12 mouse cellular contexts compared by ENCODE assay signal in genomic region chr14:76731096-76731986, GRCm38 (mm10).
DNase-seq lines count a peak whose midpoint lies in the region; ATAC-seq lines count a peak whose summit lies in the region.
"Had no signal": no experiment of that assay in that cellular context is flagged by ENCODE, and none has a peak within 500 bp of the region (broad histone marks: within the 10 kb centered on the region; RNA-seq: fewer than 3 reads in every experiment).

No protein-coding gene starts in this region.

- peaks cover 33% of the 10 kb centered on the region for H3K4me1 ChIP-seq in heart, embryonic 10.5 days
- peaks cover 24% of the 10 kb centered on the region for H3K4me1 ChIP-seq in lung, embryonic 15.5 days
- no peaks in the 10 kb centered on the region for H3K4me1 ChIP-seq in kidney, embryonic 14.5 days (ENCODE audit: control insufficient read depth, insufficient read depth, low read length)

- WGBS in heart, embryonic 10.5 days: 42% methylated on average over 19 of the region's 19 CpGs
- 45% methylated on average over 19 of the region's 19 CpGs for WGBS in lung, embryonic 15.5 days
- WGBS in kidney, embryonic 14.5 days: 74% methylated on average over 19 of the region's 19 CpGs

- H3K27ac ChIP-seq in heart, embryonic 10.5 days: peak overlapping the region; percentile 81
- H3K27ac ChIP-seq in lung, embryonic 15.5 days: no peak overlapping the region
- no peak overlapping the region for H3K27ac ChIP-seq in kidney, embryonic 14.5 days (ENCODE audit: low read depth, low read length)
- H3K27ac ChIP-seq: embryonic facial prominence, embryonic 12.5 days; hindbrain, embryonic 10.5 days; liver, embryonic 14.5 days had no signal

- no peak overlapping the region; the same call in 1 of the 2 replicates for H3K4me3 ChIP-seq in heart, embryonic 10.5 days
- no peak overlapping the region for H3K4me3 ChIP-seq in lung, embryonic 15.5 days
- no peak overlapping the region for H3K4me3 ChIP-seq in kidney, embryonic 14.5 days (ENCODE audit: low read length)
- H3K4me3 ChIP-seq: embryonic facial prominence, embryonic 12.5 days; hindbrain, embryonic 10.5 days had no signal

- no peak overlapping the region for H3K9ac ChIP-seq in lung, embryonic 15.5 days
- H3K9ac ChIP-seq in kidney, embryonic 14.5 days (ENCODE audit: low read depth, low read length): no peak overlapping the region
- H3K9ac ChIP-seq: embryonic facial prominence, embryonic 12.5 days; liver, embryonic 14.5 days had no signal

- intact Hi-C loops in gastrocnemius, postnatal 36 days (cut with DNase I): no loop called here

- no peaks in the 10 kb centered on the region for H3K36me3 ChIP-seq in heart, embryonic 10.5 days
- no peaks in the 10 kb centered on the region for H3K36me3 ChIP-seq in lung, embryonic 15.5 days
- no peaks in the 10 kb centered on the region for H3K36me3 ChIP-seq in kidney, embryonic 14.5 days (ENCODE audit: control insufficient read depth, insufficient read depth, low read length)
- H3K36me3 ChIP-seq: embryonic facial prominence, embryonic 12.5 days; hindbrain, embryonic 10.5 days had no signal

- no peaks in the 10 kb centered on the region for H3K9me3 ChIP-seq in heart, embryonic 10.5 days
- no peaks in the 10 kb centered on the region for H3K9me3 ChIP-seq in lung, embryonic 15.5 days
- no peaks in the 10 kb centered on the region for H3K9me3 ChIP-seq in kidney, embryonic 14.5 days (ENCODE audit: control insufficient read depth, low read length)
- H3K9me3 ChIP-seq: embryonic facial prominence, embryonic 12.5 days had no signal

- no peak overlapping the region for H3K4me2 ChIP-seq in lung, embryonic 15.5 days
- no peak overlapping the region for H3K4me2 ChIP-seq in kidney, embryonic 14.5 days (replicated peaks; ENCODE audit: low read depth, low read length)
- H3K4me2 ChIP-seq: embryonic facial prominence, embryonic 12.5 days had no signal

- peak; percentile 49 for DNase-seq in gastrocnemius, adult 18-20 months (ENCODE audit: low spot score)
- DNase-seq in gastrocnemius, postnatal 36 days: no peak
- peak; percentile 41 for DNase-seq in MN1 (ENCODE audit: low spot score)
- DNase-seq in heart, embryonic 10.5 days (ENCODE audit: low spot score): no peak
- DNase-seq in frontal cortex, postnatal 14 days (ENCODE audit: low spot score in 2 of 2): no peak
- DNase-seq in kidney, adult 9 months: no peak
- DNase-seq: adrenal gland, postnatal 36 days had no signal

- ATAC-seq in lung, embryonic 15.5 days (ENCODE audit: borderline replicate concordance, extremely low read depth, low FRiP score, low TSS enrichment): peak; percentile 53; the same call in 1 of the 2 replicates
- no peak for ATAC-seq in kidney, embryonic 14.5 days (ENCODE audit: low FRiP score, low TSS enrichment)

- no peaks in the 10 kb centered on the region for H3K27me3 ChIP-seq in heart, embryonic 10.5 days (ENCODE audit: insufficient read depth, poor library complexity, severe bottlenecking)
- H3K27me3 ChIP-seq in lung, embryonic 15.5 days: no peaks in the 10 kb centered on the region
- no peaks in the 10 kb centered on the region for H3K27me3 ChIP-seq in kidney, embryonic 14.5 days (ENCODE audit: control insufficient read depth, insufficient read depth, low read length)
- H3K27me3 ChIP-seq: embryonic facial prominence, embryonic 12.5 days had no signal

Comparison
In these comparisons a context has a peak if more than half of its experiments do, and no peak if none do; other contexts are left out.
1. DNase-seq: peak in gastrocnemius, adult 18-20 months (single experiment) and MN1 (single experiment); none in gastrocnemius, postnatal 36 days (0 of 2), heart, embryonic 10.5 days (single experiment), frontal cortex, postnatal 14 days (0 of 2) and kidney, adult 9 months (single experiment).